Mouse (Mus musculus) brain, embryonic 14.5 days (tissue): Measurements from ENCODE around the gene Mast4.

Source experiments
- CTCF ChIP-seq: fragments of 200-500 bp; IDR thresholded peaks from 2 replicates; pipeline ENCODE4 v1.5.1; 2012; ENCODE audit warnings: inconsistent platforms, mild to moderate bottlenecking, moderate library complexity, borderline replicate concordance; ENCODE audit not compliant: insufficient read depth, insufficient read length; ENCODE audit errors: extremely low read depth
- POLR2A ChIP-seq: fragments of 200-500 bp; IDR thresholded peaks from 2 replicates; pipeline ENCODE4 v1.6.1; 2012; ENCODE audit warnings: mild to moderate bottlenecking, inconsistent platforms, borderline replicate concordance; ENCODE audit not compliant: poor library complexity, insufficient read depth, insufficient read length, severe bottlenecking; ENCODE audit errors: extremely low read depth

DNA sequence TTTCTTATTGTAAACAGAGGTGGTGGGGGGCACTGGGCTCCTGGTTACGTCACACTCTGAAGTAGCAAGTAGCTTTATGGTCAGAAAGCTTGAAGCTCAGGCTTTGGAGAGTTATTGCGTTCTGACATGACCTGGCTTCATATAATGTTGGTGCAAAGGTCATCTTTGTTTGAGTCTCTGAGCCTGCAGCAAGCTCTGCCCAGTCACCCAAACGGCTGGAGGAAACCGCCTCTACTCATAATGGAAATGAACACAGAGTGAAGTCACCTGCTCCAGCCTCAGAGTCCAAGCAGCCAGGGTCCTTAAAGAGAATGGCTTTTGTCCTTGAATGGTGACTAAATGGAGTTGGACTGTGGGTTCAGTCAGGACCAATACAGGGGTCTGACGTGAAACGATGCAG lies 529.1 kb downstream of the Mast4 start:
- TF ChIP-seq CTCF (no peak), POLR2A (no peak)
